Mouse (Mus musculus) megakaryocyte-erythroid progenitor cell, adult 5-6 weeks (primary cell): ENCODE data around the gene Endod1. TPM values are rescaled to one million over a fixed set of nuclear protein-coding genes. Genes with fewer than 3 reads are reported as not detected.

Experiments
- ATAC-seq: replicated peaks from 2 replicates; pipeline ENCODE4 v1.8.0; 2016; ENCODE audit warnings: mild to moderate bottlenecking, inconsistent platforms; ENCODE audit not compliant: severe bottlenecking, poor library complexity, low FRiP score, low TSS enrichment
- total RNA-seq, 2 experiments: library from RNA; stranded (forward) in 1 of 2; stranded (reverse) in 1 of 2; fragments of 200-1000, 215-1000 nt in 1 of 2; fragments of >200 nt in 1 of 2; fragmentation: Nextera tagmentation in 1 of 2; gene quantifications; 2 replicates each; pipeline ENCODE4 v1.2.3; 2014 to 2017

The Endod1 gene
- 28.0 and 34.4 TPM in 2 replicates for total RNA-seq (2014; fragmentation: Nextera tagmentation)
- 22.9 and 31.4 TPM in 2 replicates for total RNA-seq (2017)

DNA sequence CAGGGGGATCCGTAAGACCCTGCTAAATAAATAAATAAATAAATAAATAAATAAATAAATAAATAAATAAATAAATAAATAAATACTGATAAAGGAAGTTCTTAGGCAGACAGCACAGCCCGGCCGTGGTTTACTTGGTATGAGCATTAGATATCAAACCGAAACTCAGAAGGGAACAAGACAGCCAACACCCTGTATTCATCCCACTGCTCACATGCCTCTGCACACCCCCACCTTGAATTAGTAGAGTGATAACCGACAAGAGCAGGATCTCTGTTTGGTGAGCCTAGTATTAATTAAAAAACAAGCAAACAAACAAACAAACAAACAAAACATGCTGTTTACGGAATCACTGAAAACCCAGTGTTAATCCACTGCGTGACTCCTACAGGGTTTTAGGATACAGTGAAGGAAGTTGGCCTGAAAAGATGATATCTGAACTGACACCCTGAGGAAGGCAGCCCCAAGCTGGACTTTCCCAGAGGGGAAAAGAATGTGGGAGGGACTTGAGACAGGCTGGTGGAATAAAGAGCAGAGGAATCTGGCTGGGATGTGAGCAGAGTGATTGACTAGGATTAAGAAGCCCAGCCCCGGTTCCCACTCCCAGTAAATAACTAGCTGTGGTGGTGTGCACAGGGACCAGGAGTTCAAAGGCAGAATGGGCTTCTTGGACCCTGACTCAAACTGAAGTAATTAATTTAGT is at the start of gene Endod1:
Endod1 (minus strand) TSS at position 155 of the 703 bp plus-strand sequence.
- ATAC-seq: peak; percentile 50

DNA sequence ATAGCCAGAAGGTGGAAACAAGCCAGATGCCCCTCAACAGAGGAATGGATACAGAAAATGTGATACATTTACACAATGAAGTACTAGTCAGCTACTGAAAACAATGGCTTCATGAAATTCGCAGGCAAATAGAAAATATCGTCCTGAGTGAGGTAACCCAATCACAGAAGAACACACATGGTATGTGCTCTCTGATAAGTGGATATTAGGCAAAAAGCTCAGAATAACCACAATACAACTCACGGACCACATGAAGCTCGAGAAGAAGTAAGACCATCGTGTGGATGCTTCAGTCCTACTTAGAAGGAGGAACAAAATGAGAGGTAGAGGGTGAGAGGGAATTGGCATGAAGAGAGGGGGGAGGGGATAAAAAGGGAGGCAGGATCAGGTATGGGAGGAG is 27.8 kb upstream of the Endod1 start:
- 0 out of 2 replicates have a peak, but pooled peaks have one; percentile 34 for ATAC-seq

DNA sequence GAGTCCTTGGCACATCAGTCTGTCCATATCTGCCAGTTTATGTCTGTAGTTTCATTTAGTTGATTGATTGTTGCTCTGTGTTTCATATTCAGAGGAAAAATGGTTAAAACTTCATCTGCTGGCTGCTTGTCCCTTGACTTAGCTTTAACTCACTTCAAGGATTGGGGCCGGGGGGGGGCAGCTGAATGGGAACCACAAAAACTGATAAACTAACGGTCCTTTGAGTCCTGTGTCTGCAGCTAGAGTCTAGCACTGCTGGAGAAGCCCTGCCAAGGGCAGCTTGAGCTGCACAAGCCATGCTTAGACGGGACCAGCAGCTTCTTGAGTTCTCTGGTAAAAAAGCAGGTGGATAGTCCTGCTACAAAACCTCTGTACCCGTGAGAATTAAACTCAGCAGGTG is 26.7 kb upstream of the Endod1 start:
- ATAC-seq: peak; percentile 93

DNA sequence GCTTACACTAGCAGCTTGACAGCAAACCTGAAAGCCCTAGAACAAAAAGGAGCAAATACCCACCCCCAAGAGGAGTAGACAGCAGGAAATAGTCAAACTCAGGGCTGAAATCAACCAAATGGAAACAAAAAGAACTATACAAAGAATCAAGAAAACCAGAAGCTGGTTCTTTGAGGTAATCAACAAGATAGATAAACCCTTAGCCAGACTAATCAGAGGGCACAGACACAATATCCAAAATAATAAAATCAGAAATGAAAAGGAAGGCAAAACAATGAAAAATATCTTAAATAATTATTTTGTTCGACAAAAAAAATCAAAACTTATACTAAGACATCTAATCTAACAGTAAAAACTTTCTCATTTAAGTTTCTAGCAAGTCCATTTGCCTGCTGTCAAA is 24.7 kb upstream of the Endod1 start:
- no peak for ATAC-seq

DNA sequence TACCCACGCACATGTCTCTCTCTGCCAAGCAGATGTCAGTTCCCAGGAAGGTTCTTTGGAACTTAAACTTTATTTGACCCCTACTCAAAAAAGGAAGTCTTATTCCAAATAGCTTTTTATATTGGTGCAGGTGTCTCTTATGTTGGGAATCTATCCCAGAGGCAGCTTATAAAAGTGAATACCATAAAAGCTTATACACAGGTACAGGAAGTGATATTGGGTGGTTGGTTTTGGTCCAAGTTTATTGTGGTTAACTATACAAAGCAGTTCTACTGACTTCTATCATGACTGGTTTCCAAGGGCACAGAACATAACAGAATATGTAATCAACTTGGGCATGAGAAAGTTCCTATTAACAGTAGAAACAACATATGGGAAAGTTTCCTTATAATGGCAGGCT is 20.8 kb upstream of the Endod1 start:
- ATAC-seq: no peak

DNA sequence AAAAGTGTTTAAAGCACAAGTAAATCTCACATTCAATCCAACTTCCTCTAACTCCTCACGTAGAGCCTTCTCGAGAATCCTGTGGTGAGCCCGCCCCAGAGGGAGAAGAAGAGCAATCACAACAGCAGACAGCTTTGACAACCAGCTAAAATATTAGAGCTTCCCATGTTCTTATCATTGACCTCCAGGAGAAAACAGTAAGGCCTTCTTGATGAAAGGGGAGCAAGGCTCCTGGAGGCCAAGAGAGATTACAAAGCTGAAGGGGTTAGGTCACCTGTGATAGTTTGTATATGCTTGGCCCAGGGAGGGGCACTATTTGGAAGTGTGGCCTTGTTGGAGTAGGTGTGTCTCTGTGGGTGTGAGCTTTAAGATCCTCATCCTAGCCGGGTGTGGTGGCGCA is 19.1 kb upstream of the Endod1 start:
- ATAC-seq: peak; percentile 59

DNA sequence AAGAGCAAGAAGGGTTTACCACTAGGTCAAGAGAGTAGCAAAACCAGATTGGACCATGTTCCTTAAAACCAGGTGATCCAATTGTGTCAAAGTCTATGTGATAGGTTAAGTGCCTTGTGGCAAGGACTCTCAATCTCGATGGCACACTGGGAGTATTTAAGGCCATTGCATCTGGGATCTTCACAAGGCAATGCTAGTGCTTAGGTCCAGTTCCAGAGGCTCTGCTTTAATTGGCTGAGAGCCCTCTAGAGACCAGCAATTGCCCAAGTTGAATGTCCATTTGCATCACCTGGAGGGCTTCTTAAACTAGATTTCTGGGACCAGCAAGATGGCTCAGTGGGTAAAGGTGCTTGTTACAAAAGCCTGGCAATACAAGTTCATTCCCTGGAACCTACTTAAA is 17.6 kb upstream of the Endod1 start:
- no peak for ATAC-seq

DNA sequence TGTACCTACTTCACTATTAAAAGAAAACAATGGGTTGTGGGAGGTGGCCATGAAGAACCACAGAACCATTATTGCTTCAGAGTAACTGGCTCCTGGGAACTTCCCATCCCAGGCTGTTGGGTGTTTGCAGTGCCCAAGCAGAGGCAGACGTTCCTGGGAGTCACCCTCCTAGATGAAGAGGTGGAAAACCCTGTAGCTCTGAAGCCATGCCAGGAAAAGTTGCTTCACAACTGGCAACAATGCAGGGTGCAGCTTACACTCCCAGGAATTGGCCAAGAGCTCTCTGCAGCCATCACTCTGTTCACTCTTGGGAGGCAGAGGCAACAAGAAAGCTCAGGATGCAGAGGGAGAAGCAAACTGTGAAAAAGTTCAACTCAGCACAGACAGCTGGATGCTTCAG is 16.8 kb upstream of the Endod1 start:
- no peak for ATAC-seq

DNA sequence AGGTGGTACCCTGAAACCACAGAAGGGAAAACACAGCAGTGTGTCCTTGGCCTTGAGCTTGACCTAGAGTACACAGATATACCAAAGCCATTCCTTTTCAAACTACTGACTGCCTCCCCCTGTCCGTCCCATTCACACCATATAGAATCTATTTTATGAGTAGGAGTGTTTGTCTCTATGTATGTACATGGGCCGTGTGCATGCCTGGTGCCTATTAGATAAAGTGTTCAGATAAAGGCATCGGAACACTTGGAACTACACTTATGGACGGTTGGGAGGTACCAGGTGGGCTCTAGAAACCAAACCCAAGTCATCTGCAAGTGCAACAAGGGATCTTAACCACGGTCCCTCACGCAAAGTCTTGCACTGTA is 16.1 kb upstream of the Endod1 start:
- no peak for ATAC-seq

DNA sequence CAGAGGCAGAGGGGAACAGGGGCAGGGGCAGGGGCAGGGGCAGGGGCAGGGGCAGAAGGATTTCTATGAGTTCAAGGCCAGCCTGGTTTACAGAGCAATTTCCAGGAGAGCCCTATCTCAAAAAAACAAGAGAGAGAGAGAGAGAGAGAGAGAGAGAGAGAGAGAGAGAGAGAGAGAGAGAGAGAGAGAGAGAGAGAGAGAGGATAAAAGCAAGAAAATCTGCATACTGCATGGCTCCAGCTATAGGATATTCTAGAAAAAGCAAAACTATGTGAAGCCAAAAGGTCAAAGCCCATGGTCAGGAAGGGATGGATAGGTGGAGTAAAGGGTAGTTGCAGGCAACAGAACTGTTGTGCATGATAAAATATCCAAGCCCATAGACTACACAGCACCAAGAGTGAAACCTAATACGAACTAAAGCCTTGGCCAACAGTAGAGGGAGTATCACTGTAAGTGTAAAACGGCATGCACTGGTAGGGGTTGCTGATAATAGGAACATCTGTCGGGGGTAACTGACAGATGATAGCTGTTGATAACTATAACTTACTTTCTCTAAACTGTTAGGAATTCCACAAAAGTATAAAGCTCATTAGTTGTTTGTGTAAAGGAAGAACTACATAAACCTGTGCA is 15.6 kb upstream of the Endod1 start:
- ATAC-seq: peak; percentile 87

DNA sequence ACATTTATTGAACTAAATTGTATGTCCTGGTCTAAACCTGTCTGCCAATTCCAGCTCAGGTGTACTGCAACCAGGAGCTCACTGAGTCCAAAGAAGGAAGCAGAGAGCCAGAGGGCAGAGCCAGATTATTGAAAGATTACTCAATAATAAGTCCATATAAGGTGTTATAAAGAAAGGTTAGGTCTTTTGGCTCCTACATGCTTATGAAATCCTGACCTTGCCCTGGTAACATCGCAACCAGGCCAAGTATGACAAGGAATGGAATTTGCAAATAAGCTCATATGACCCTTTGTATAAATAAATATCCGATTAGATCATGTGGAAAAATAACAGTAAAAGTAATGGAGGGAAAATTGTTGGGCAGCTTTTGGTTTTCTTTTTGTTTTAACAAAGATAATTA is 14.8 kb upstream of the Endod1 start:
- ATAC-seq: no peak

DNA sequence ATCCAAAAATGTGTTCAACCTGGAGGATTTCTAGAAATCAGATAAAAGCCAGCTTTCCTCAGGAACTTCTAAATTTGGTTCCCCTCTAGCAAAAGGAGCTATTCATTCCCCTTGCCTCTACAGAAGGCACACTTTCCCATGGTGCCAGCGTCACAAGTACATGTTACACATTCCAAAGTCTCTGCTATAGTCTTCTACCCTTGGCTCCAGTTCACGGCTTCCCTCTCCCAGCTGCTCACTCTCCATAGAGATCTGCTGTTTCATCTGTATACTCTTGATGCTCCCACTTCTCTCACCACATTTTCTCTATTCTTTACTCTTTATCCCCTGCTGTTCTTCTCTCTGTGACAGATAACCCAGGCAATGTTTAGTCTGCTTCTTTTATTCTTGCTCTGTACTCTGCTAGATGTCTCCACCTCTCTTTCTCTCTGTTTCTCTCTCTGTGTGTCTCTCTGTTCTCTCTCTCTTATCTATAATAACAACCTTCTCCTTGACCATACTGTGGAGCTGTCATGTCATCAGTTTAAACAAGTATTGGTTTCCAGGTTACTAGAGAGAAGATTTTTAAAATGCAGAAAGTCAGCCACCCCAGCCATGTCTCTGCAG is 13.8 kb upstream of the Endod1 start:
- peak; percentile 13; the same call in 1 of the 2 replicates for ATAC-seq

DNA sequence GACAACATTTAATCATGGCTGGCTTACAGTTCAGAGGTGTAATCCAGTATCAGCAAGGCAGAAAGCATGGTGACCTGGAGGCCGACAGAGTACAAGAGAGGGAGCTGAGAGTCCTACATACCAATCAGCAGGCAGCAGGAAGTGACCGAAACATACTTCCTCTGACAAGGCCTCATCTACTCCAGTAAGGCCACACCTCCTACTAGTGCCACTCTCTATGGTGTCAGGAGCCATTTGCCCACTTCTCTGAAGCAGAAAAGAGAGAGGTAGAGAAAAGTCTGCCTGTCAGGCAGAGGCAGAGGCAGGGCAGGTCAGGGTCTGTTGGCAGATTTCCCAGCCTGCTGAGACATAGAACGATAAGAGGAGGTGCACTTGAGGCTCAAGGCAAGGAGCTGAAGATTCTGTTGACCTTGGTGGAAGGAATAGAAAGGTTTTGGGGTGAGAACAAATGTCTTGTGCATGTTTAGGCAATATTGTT is 10.6 kb upstream of the Endod1 start:
- peak; percentile 73 for ATAC-seq

DNA sequence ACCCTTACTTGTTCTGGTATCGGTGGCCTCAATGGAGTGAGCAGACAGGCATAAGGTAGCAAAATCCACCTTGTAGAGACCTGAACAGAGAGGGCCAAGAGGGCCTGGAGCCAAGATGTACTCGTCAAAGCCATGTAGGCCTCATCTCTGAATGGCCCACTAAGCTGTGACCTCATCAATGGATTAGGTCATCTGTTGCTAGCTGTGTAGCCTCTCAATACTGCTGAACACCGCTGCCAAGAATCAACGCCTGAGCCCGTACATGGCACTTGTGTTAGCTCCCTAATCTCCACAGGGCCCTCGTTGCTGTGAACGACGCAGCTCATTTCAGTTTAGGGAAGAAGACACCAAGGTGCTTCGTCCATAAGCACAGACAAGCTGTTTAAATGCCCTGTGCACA is 10.0 kb upstream of the Endod1 start:
- ATAC-seq: no peak

DNA sequence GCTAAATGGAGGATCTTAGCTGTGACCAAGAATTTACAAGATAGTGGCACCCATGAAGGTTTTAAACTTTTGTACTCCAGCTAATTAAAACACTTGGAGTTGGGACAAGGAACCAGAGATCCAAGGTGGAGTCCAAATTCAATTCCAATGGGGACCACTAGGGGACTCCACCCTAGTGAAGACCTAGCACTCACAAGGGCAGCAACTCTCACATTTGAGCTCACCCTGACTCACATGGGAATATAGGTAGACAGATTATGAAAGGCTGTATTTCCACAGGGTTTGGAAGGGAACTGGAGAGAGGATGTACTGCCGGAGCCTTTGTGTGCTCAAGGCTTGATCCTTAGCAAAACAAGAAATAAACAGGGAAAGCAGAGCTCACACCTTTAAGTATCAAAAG is 9.0 kb upstream of the Endod1 start:
- ATAC-seq: peak; percentile 53; the same call in 1 of the 2 replicates

DNA sequence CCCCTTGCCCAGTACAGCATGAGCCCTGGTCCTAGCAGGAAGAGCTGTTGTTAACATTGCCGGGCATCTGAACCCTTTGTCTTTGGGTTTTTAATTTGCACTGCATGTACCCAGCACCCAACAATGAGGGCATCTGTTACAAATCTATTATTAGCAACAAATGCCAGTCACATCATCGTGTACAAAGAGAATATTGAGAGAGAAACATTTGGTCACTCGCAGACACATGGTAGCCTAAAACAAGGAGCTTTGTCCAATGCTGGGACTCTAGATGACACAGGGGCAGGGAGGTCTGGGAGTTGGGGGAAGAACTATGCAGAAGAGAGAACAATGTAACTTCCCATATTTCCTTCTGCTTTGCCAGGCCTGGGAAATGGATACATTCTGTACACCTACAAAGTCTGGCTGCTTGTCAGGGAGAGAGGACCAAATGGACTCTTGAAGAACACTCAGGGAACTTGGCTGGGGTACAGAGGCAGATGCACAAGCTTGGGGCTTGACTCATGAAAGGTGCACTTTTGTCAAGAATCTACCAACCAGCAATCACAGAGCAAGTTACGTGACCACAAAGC is 7.8 kb upstream of the Endod1 start:
- ATAC-seq: no peak

DNA sequence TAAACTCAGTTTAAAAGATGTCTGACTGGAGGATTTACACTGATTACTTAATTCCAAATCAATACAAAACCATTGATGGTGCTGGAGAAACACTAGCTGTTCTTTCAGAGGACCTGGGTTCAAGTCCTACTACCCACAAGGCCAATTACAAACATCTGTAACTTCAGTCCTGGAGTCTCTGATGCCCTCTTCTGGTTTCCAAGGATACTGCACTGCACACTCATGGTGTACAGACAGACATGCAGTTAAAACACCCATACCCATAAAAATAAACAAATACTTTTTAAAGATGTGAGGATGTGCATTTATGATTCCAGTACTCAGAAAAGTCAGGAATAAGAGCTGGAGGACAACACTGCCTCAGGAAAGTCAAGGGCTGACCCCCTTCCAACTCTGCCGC is 6.7 kb upstream of the Endod1 start:
- no peak for ATAC-seq

DNA sequence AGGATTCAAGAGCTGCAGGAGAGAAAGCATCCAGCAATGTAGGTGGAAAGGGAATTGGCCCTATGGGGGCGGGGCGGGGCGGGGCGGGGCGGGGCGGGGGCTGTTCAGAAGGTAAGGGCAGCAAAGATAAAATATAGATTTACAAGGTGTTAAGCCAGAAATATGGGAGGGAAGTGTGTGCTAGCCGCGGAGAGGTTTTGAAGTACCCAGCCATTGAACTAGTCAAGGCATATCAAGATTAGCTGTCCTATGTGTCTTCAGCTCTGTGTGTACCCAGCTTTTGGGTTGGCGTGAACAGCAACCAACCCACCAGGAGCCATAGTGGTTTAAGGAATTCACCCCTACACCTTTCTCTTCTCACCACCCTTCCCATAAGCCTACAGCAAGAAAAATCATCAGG is 5.5 kb upstream of the Endod1 start:
- ATAC-seq: no peak

DNA sequence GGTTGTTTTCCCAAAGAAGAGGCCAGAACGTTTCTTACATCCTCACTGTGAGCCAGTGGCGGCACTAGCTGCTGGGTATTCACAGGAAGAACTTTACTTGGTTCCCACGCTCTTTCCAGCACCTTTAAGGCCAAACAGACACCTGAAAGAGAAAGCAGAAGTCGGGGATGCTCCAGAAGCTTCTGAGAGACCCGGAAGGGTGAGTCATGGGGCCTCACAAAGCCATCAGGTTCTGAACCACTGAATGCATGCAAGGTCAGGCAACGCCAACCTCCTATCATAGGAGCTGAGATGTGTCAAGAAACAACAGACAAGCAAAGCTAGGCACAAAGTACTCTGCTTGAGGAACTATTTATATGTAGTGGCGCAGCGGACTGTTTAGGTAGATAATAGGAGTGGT is 4.4 kb upstream of the Endod1 start:
- no peak for ATAC-seq

DNA sequence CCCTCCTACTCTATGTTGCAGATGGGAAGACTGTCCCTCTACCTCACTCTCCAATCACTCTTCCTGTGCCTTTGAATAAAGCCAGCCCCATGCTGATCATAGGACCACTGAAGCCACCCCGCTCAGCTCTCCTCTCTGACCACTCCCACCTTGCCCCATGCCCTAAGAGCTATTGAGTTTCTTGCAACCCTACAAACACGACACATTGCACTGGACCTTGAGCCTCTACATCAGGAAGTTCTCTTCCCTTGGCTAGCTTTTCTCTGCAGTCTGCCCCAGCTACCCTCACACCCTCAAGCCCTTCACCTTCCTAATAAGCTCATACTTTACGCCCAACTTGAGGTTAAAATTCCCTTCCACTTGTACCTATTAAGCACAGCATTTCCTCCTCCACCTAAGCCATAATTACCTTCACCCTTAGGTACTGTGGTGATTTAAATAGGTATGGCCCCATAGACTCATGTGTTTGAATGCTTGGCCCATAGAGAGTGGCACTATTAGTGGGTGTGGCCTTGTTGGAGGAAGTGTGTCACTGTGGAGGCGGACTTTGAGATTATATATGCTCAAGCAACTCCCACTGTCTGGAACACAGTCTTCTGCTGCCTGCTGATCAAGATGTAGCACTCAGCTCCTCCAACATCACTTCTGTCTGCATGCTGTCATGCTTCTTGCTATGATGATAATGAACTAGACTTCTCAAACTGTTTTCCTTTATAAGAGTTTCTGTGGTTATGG is 2.0 kb upstream of the Endod1 start:
- ATAC-seq: no peak
